Mouse (Mus musculus): ENCODE measurements around the gene Vrk1.

DNA sequence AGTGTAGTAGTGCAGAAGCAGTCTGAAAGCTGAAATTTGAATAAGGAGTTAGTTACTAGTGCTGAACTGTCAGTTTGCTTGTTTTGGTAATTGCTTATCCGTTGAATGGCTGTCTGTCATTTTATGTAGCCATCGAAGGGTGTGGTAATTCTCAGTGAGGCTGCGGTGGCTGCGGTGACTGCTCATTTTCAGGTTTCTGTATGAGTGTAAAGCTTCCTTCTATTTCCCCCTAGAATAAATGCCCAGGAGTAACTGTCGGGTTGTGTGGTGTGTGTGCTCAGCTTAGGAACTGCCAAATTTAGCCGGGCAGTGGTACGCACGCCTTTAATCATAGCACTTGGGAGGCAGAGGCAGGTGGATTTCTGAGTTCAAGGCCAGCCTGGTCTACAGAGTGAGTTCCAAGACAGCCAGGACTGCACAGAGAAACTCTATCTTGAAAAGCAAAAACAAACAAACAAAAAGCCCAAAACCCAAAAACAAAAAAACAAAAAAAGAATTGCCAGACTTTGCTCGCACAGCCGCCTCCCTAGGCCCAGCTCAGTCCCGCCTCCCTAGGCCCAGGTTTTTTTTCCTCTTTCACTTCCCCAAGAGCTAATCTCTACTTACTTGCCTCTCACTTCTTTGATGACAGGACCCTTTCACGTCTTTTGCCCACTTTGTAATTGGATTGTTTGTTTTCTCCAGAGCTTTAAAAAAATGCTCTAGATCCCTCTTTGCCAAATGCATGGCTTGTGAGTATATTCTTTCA, 6.4 kb downstream of the Vrk1 start:
- TF ChIP-seq CTCF (IDR thresholded peaks at IDR 0.05; ENCODE audit: borderline replicate concordance, insufficient read depth, low read depth, low read length) (no peak), POLR2A (IDR thresholded peaks at IDR 0.05; ENCODE audit: borderline replicate concordance, insufficient read depth, low read length) (no peak)
